Mouse (Mus musculus) thymus, postnatal 36 days (tissue): ENCODE measurements around the gene Slfn2.
"Not testable (repeated sequence)": the region's sequence is repeated elsewhere in the genome, so short reads cannot be mapped to it uniquely, and the experiment has no call there.

Experiments
- DNase-seq, 2 experiments: peaks; one replicate each; pipeline ENCODE4 v3.0.0; 2022; ENCODE audit warnings: mixed read lengths in 2 of 2

Slfn2 gene

DNA sequence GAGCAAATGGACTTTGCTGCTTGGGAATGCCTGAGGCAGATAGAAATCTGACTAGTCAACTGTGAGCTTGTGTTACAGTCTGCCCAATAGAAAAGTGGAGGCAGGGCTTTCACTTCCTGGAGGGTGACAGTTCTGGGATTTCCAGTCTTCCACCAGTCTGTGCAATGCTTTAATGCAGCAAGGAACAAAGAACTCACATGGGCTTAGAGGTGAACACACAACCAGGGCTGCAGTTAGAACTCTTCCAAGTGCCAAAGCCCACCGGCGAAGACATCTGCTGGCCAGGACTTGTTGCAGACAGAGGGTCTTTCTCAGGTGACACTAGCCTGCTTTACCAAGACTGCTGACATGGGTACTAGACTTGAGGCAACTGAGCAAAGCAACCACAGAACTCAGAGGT, at the start of gene Slfn2:
Slfn2 (plus strand) TSS at position 167 of the 400 bp plus-strand sequence.
- peak; percentile 60 for DNase-seq

DNA sequence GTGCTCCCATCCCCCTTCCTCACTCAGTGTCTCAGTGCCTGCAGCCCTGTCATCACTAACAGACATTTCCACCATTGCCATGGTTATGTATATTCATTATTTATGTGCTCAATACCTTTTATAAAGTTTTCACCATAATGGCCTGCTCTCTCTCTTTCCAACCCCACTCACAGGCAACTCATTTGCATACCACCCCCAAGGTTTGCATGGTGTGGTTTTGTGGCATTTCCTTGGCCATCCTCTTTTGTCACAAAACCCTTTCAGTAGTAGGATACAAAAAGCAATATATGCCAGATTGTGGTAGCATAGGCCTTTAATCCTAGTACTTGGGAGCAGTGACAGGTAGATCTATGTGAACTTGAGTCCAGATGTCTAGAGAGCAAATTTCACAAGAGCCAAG, 48.8 kb upstream of the Slfn2 start:
- no peak for DNase-seq

DNA sequence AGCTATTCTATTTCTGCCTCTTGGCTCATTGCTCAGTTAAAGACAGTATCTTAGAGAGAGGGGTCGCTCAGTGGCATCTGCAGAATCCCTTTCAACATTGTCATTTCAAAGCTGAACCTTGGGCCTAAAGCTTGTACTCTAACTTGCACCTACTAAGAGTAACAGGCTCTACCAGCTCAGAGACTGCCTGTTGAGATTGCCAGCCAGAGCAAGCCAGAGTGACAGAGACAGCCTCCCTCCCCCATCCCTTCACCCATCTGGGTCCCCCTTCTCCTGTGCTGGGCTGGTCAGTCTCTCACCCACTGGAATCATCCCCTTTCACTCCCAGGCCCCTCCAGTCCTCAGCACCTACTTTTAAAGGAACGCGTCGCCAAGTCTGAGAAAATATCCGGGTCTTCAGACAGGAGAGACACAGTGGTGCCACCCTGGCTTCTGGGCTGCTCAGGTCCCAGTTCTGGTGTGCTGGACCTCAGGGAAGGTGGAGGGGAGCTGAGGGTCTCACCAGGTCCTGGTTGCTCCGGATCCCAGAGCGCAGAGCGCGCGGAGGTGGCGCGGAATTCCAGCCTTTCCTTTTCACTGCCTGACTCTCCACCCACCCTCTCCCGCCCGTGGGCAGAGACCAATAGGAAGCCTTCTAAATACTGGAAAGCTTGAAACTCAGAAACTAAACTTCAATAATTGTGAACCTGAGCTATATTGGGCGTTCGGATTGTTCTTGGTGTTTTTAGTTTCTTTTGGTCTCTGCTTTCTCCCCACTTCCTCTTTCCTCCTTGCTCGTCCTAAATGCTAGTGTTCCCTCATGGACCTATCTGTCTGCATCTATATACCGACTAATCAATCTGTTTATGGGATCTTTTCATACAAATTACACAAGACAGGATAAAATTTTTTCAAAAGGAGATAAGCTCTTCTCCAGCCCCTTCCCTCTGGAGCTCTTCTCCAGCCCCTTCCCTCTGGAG, 45.1 kb upstream of the Slfn2 start:
- DNase-seq = peak; percentile 20 to 33

DNA sequence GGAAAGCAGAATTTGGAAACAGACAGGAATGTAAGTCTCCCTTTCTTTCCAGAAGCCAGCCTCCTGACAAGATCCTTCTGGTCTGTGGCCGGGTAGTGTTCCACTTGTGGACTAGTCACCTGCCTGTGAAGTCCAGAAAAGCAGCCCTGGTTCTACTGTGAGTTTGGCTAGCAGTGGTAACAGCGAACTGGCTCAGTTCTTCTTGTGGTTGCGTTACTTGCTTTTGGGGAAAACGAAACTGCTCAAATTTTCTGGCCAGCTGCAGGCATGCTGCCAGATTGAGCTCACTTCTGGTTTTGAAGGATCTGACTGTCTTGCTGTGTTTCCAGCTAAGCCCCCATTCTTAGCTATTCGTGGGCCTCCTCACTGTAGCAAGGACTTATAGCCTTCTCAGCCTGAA, 44.3 kb upstream of the Slfn2 start, which contains the start of gene Slfn8:
Slfn8 (minus strand) TSS at position 190 of the 400 bp plus-strand sequence.
- peak; percentile 35 to 48 for DNase-seq

DNA sequence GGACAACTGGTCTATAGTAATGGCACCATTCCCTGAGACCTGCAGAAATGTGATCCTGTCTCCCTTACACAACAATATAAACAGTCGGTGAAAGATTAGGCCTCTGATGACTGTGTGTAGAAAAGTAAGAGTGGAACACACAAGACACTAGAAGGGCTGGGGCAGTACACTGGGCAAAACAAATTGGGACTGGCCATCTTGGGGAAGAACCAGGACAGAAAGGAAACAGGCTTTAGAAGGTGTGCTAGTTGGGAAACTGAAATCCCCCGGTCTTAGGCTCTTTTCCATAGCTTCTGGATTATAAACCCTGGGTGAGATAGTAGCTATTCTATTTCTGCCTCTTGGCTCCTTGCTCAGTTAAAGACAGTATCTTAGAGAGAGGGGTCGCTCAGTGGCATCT, 26.2 kb upstream of the Slfn2 start:
- DNase-seq = not testable (repeated sequence)

DNA sequence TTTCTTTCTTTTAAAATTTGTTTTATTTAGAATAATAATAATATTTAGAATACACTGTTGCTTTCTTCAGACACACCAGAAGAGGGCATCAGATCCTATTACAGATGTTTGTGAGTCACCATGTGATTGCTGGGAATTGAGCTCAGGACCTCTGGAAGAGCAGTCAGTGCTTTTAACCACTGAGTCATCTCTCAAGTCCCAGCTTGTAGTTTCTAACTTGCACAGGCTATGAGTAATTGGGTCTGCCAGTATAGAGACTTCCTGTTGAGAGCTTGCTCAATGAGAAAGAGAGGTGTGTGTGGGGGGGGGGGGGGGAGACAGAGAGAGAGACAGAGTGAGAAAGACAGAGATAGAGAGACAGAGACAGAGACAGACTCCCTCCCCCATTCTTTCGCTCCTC, 25.8 kb upstream of the Slfn2 start:
- DNase-seq = no peak

DNA sequence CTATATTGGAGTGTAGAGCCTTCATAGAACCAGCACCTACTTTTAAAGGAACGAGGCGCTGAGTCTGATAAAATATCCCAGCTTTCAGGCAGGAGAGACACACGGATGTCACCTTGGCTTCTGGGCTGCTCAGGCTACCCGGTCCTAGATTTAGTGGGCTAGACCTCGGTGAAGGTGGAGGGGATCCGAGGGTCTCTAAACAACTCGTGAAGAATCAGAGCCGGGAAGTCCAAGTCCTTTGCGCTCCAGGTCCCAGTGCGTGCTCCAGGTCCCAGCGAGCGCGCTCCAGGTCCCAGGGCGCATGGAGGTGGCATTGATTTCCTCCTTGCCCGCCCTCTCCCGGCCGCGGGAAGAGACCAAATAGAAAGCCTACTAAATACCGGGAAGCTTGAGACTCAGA, 25.1 kb upstream of the Slfn2 start:
- DNase-seq = peak in 1 of 2 experiments; percentile 35

DNA sequence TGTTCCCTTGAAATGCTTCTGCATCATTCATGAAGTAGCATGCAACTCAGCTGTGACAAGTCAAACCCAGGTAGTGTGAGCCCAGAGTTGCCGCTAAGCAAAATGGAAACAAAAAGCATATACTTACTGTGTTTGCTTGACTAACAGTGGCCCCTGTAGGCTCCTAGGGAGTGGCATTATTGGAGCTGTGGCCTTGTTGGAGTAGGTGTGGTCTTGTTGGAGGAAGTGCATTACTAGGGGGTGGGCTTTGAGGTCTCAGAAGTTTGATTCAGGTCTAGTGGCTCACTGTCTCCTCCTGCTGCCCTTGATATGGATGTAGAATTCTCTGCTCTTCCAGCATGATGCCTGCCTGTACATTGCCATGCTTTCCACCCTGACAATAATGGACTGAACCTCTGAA, 24.6 kb upstream of the Slfn2 start:
- peak; percentile 53 to 72 for DNase-seq

DNA sequence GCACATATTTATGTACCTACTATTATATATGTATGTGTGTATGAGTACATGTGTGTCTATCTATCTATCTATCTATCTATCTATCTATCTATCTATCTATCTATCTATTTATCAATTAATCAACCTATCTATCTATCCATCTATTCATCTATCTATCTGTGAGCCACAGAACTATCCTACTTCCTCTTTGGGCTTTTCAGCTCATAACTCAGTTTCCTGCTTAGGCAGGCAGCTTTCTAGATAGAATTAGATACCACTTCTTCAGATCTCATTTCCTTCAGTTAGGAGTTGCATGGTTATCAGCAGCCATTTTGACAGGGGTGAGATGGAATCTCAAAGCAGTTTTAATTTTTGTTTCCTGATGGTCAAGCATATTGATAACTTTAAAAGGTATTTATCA, 23.9 kb upstream of the Slfn2 start:
- no peak for DNase-seq

DNA sequence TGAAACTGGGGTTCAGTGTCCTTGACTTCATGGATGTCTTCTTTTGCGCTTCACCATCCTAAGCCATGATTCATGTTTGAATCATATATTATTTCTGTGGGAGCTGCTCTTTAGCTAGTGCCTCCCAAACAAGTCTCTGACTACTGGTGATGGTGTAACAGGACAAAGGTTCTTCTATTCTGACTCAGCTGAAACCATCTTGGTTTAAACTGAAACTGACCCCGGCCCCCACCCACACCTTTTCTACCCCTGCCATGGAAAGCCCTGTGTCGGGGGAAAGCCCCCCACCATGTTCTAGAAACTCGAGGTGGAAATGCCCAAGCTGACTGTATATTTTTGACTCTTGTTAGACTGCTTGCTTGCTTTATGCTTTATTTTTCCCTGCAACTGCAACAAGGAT, 21.0 kb upstream of the Slfn2 start:
- no peak for DNase-seq

DNA sequence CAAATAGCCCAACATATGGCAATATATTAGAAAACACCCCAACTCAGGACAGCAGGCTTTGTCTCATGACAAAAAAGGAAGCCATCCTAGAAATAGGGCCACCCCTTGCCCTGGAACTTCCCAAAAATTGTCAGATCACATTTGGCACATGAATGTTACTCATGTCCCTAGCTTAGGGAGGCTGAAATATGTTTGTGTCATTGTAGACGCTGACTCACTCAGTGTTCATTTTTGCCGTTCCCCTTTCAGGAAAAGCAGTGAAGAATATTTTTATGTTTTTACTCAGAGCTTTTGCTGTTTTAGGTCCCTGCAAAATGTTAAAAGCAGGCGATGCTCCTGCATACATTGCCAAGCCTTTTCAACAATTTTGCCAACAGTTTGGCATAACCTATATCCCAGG, 19.3 kb upstream of the Slfn2 start:
- no peak for DNase-seq

DNA sequence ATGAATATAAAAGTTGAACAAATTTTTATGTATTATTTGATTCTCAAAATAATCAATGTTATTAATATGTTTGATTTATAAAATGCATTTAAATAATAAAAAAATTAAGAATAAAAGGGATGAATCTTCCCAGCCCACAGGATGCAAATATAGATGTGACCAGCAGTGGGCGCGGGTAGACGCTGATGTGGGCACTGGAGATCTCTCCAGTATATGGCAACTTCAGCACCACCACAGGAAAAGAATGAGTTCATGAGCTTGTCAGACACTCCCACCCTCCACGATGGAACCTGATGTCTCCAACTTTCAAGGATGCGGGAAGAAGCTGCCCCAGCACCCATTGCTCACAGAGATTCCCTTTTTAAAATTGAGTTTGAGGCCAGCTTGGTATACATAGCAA, 7.0 kb upstream of the Slfn2 start:
- peak; percentile 74 to 75 for DNase-seq

DNA sequence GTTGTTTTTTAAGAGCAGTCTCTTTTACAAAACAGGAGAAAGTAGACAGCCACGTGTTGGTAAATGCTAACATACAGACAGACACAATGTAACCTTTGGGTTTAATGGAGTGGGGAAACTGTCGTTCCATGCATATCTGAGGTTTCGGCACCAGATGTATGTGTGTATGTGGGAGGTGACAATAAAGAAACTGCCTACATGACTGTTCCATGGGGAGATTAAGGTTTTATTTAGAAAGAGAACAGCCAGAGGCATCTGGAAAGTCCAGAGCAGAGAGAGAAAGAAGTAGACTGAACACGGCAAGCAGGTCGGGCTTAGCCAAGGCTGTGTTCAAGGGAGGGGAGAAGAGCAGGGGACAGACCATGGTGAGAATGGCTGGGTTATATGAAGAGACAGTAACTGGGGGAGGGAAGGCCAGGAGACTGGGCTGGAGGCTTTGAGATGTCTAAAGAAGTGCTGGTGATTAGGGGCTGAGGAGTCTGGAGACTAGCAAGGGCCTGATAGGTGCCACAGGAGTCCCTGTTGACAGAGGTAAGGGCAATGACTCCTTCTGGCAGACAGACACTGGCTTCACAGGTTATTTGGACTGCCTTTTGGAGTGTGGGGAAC, 4.4 kb upstream of the Slfn2 start:
- DNase-seq = peak in 1 of 2 experiments; percentile 1

DNA sequence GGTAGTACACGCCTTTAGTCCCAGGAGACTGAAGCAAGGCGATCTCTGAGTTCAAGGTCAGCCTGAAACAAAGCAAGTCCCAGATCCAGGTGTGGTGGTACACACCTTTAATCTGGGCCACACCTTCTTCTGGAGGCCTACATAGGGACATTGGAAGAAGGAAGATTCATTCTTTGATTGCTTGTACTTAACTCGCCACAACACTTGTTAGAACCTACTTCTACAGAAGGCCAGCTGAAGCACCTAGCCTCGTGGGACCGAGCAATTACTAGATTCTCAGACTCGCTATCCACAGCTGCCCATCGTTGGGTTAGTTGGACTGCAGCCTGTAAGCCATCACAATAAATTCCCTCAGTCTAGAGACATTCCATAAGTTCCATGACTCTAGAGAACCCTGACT, 3.1 kb upstream of the Slfn2 start:
- no peak for DNase-seq

DNA sequence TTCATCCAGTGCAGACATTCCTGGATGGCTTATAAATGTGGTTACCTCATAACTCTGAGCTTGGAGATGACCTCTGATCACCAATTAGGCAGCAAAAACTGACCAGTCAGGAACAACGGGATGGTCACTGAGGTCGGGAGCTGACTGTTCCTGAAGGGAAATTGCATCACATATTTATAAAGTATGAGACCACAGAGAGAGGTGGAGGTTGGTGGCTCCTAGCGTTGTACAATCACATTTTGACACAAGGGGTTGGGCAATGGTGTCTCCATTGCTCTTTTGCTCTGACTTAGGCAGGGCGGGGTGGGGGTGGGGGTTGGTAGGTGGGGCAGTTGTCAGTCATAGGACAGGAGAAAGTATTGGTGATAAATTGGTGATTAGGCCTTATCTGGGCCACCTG, 1.8 kb upstream of the Slfn2 start:
- DNase-seq = no peak

DNA sequence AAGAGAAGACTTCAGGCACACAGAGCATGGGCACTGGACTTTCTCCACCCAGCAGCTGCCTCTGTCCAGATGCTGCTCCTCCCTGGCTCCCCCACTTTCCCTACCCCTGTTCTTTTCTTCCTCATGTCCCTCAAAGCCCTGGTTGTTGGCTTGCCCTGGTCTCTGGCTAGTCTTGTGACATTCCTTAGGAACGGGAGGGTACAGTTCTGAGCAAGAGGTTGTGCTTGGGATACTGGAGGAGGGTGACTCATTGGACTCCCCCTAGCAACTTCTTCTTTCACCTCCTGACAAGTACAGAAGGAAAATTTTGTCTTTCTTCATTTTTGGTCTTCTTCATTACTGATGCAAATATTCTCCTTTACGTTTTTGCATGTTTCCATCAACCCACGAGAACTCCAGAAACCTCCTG, 967 bp upstream of the Slfn2 start:
- DNase-seq = no peak

DNA sequence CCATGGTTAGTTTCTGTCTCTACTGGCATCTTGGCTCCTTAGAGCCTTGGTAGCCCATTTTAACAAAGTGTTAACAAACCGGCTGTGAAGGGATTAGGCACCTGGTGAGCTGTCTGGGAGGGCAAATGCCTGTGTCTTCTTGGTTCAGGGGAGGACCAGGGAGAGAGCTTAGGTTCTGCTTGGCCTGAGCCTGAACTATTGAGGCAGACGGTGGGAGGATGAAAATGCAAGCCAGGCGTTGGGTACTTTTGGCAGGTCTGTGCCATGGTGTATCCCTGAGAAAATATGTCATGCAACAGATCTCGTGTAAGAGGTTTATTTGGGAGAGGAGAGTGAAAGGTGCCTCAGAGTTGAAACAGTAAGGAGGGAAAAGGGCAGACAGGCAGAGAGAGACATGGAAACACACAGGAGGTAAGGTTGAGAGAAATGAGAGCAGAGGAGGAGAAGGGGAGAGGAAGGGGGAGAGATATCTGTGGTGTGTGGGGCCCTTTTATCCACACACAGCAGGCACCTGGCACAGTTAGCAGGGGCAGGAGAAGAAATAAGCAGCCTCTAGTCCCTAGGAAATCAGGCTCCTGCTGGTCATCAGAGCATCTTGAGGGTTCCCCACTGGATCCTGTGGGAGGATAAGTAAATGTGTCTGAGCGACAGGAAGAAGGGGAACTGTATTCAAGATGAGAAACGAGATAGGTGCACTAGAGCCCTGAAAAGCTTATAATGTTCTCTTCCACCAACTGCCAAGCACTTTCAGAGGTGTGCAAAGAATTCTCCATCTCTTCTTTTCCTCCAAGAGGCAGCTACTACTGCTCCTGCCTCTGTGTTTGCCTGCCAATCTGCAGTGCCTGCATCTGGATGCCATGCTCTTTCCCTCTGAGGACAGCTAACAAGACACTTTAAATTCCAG, 781 bp downstream of the Slfn2 start:
- DNase-seq = peak; percentile 54 to 62

DNA sequence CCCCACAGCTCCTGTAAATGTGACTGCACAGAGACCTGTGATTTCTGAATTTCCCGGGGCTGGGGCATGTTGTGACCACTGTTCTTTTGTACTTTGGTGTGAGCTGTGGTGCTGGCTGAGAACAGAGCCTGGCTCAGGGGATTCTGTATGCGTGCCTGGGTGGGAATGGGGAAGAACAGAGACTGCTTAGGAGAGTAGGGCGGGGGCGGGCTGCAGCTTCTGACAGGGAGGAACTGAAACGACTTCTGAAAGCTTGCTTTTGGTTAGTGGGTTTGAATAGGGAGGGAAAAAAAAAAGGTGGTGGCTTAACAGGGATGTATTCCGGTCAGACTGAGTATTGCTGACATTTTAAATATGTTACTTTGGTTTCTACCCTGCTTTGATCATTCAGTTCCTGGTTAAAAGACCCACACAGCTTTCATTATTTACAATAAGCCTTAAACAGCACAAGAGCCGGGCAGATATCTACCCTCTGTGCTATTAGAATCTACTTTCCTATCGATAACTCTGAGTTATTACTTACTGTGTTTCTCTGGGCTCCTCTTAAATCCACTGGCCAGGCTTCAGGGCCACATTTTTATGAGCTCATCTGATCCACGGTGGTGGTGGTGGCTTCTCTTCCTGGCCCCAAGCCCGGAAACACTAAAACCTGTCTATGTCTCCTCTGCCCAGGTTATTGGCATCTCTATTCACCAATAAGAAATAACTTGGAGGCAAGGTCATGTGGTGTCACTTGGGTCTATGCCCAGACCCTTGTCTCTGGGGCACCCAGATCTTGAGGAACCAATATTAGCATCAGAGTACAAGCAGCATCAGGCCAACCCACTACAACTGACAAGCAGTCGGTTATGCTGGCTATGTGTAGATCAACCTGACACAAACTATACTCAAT, 2.0 kb downstream of the Slfn2 start:
- peak; percentile 54 to 59 for DNase-seq

DNA sequence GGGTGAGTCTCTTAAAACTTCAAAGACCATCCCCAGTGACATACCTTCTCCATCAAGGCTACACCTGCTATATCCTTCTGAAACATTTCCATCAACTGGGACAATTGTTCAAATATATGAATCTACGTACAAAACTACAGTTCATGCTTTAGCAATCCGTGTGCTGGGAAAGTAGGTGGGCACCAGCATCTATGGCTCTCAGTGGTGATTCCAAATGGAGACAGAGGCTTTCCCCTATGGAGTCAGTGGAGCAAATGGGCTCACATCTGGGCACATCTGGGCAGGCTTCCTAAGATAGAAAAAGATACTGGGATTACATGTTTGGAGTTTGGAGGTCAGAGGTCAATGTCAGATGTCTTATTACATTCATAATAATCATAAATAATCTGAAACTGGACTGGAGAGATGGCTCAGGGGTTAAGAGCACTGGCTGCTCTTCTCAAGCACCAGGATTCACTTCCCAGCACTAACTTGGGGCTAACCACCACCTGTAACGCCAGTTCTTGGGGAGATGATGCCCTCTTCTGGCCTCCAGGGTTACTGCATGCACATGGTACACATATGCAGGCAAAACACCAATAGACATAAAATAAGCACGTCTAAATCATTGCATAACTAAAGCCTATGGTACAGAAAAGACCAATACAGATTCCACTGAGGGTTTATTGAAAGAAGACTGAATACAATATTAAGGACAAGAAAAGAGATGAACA, 3.2 kb downstream of the Slfn2 start:
- DNase-seq = peak in 1 of 2 experiments; percentile 37

DNA sequence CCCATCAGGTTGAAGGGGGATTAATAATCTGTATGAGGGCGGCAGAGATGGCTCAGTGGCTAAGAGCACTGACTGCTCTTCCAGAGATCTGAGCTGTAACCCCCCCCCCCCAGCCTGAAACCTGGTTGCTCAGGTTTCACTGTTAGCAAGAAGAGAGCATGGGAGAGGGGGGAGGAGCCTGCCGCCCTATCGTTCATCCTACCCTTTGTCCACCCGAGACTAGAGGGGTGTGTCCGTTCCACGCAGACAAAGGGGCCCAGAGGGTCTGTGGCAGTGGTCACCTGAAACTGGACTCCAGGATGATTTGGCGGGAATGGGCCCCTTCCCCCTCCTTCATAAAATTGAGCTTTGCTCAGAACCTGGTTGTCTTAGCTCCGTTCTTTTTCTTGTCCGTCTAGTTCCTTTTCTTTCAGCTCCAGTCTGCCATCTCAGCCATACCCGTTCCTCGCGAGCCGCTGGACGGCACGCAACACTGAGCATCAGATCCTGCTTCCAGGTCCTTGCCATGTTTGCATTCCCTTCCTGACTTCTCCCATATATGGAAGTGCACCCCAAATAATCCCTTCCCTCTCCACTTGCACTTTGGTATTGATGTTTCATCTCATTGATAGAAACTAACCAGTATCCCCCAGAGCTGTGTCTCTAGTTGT, 5.5 kb downstream of the Slfn2 start:
- peak in 1 of 2 experiments; percentile 26 for DNase-seq
